Mouse (Mus musculus) hindbrain, embryonic 10.5 days (tissue): ENCODE data around the gene Moap1. TPM values are rescaled to one million over a fixed set of nuclear protein-coding genes. Genes with fewer than 3 reads are reported as not detected.

Source experiments
- DNase-seq: peaks from one replicate; pipeline ENCODE4 v3.0.0-alpha.2; 2017; ENCODE audit warnings: low spot score
- H3K27ac ChIP-seq: fragments of 300-500 bp; sonication (generic); 2 replicates; pipeline ENCODE4 v1.5.1; 2016; ENCODE audit warnings: mild to moderate bottlenecking, moderate library complexity
- H3K27me3 ChIP-seq: fragments of 300-500 bp; sonication (generic); 2 replicates; pipeline ENCODE4 v1.6.1; 2016; ENCODE audit warnings: mild to moderate bottlenecking; ENCODE audit not compliant: poor library complexity, insufficient read depth, severe bottlenecking
- H3K36me3 ChIP-seq: fragments of 300-500 bp; sonication (generic); 2 replicates; pipeline ENCODE4 v1.6.1; 2016; ENCODE audit warnings: mild to moderate bottlenecking, moderate library complexity
- H3K4me1 ChIP-seq: fragments of 300-500 bp; sonication (generic); replicated peaks from 2 replicates; pipeline ENCODE4 v1.6.1; 2016; ENCODE audit warnings: mild to moderate bottlenecking
- H3K4me3 ChIP-seq: fragments of 300-500 bp; sonication (generic); 2 replicates; pipeline ENCODE4 v1.5.1; 2016; ENCODE audit warnings: mild to moderate bottlenecking, moderate library complexity
- H3K9me3 ChIP-seq: fragments of 300-500 bp; sonication (generic); 2 replicates; pipeline ENCODE4 v1.6.1; 2016; ENCODE audit warnings: mild to moderate bottlenecking, moderate library complexity
- WGBS: fragments of 180-500 bp; shearing (Covaris S2); methylation state at CpG from one replicate; pipeline ENCODE4 v1.1.7; 2016; 5-methylcytosine and 5-hydroxymethylcytosine counted together
- polyA plus RNA-seq: library from polyadenylated mRNA; unstranded; fragments of >200 nt; fragmentation: Nextera tagmentation; extraction: Ambion mirVana; gene quantifications from 2 replicates; pipeline ENCODE4 v1.2.1, GENCODE M21; 2016

Moap1 gene
- polyA plus RNA-seq, 1 experiment from 2014 or later: 34.4 TPM

DNA sequence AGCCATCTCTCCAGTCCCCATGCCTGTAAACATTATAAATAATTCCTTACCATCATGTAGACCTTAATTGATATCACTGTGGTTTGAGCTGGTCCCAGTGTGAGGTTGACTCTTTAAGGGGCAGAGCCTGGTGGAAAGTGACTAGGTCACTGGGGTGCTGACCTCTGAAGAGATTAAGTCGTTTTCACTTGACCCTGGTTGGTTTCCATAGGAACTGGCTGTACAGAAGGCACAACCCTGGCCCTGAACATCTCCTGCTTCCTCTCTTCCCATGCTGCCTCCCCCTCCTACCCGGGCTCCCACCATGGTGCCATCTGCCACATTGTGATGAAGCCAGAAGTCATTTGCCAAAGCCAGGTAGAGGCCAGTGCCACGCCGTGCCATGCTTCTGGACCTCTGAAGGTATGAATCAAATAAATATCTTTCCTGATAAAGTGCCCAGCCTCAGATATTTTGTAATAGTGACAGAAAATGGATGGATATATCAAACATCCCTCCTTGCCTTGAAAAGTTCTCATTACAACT lies 32.5 kb downstream of the Moap1 start:
- DNase-seq: peak; percentile 3
- Histone ChIP-seq H3K4me3 (no peak overlapping the region), H3K4me1 (peaks cover 24% of the 10 kb centered on the region), H3K36me3 (no peaks in the 10 kb centered on the region), H3K9me3 (no peaks in the 10 kb centered on the region), H3K27ac (no peak overlapping the region), H3K27me3 (peaks cover 18% of the 10 kb centered on the region; the same call in 1 of the 2 replicates)
- WGBS: 58% methylated on average over 4 of the region's 4 CpGs

DNA sequence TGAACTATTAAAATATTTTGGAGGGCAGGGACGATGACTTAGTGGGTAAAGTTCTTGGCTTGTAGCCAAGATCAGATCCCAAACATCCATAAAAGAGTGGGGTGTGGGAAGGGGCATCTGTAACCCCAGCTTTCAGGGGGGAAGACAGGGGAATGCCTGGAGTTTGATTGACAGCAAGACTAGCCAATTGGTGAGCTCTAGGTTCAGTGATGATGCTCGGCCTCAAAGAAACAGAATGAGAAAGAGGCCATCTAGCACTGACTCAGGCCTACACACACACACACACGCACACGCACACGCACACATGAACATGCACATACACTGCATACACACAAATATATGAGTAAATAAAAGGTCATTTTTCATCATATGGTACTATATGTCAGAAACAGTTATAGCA lies 33.6 kb downstream of the Moap1 start:
- H3K27me3 ChIP-seq: peaks cover 18% of the 10 kb centered on the region; the same call in 1 of the 2 replicates
- H3K27ac ChIP-seq: no peak overlapping the region
- H3K9me3 ChIP-seq: no peaks in the 10 kb centered on the region
- 94% methylated on average over 5 of the region's 5 CpGs for WGBS
- DNase-seq: peak; percentile 1
- peaks cover 34% of the 10 kb centered on the region for H3K4me1 ChIP-seq
- H3K36me3 ChIP-seq: no peaks in the 10 kb centered on the region
- H3K4me3 ChIP-seq: no peak overlapping the region

DNA sequence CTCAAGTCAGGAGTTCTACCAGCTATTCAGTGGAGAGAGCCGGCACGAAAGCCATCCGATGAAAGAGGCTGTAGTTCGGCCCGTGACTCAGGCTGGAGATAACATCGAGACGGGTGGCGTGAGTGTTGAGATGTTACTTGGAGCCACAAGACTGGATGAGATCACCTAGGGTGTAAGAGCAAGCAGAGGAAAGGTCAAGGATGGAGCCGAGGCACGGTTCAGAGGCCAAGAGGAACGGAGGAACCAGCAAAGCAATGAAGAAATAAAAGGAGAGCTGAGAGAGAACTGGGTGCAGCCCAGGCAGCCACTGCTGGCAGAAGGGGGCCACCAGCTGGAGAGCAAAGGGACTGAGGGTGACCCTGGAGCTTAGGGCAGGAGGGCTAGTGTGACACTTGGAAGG lies 35.2 kb downstream of the Moap1 start:
- 77% methylated on average over 11 of the region's 11 CpGs for WGBS
- Histone ChIP-seq H3K9me3 (no peaks in the 10 kb centered on the region), H3K4me1 (peaks cover 48% of the 10 kb centered on the region), H3K27me3 (peaks cover 22% of the 10 kb centered on the region; the same call in 1 of the 2 replicates), H3K36me3 (no peaks in the 10 kb centered on the region), H3K27ac (no peak overlapping the region), H3K4me3 (no peak overlapping the region)
- no peak for DNase-seq

DNA sequence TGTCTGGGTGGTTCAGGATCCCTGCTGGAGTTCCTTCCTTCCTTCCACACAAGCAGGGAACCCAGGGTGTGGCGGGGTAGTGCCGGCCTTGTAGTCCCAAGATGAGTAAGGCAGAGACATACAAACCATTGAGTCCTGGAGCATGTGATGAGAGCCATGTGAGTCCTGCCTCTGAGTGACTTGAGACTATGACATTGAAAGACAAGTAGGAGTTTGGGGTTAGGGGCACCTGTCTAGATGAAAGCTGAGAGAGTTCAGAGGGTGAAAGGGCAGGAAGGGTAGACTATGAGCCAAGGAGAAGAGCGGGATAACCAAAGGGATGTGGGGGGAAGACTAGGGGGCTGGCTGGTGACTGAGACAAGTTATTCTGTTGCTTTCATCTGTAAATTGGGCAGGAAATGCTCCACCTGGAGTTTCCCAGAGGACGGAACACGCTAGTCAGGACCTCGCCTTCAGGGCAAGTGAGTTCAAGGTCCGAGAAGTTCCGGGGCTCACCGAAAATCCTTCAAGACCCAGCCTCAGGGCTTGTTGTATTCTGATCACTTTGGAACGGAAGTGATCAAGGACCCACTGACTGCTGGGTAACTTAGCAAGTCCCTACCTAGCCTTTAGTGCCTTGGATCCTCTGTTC lies 36.5 kb downstream of the Moap1 start:
- H3K4me1 ChIP-seq: peaks cover 61% of the 10 kb centered on the region
- 86% methylated on average over 10 of the region's 10 CpGs for WGBS
- no peak for DNase-seq
- H3K9me3 ChIP-seq: no peaks in the 10 kb centered on the region
- no peak overlapping the region for H3K4me3 ChIP-seq
- H3K27ac ChIP-seq: no peak overlapping the region
- peaks cover 22% of the 10 kb centered on the region; the same call in 1 of the 2 replicates for H3K27me3 ChIP-seq
- no peaks in the 10 kb centered on the region for H3K36me3 ChIP-seq

DNA sequence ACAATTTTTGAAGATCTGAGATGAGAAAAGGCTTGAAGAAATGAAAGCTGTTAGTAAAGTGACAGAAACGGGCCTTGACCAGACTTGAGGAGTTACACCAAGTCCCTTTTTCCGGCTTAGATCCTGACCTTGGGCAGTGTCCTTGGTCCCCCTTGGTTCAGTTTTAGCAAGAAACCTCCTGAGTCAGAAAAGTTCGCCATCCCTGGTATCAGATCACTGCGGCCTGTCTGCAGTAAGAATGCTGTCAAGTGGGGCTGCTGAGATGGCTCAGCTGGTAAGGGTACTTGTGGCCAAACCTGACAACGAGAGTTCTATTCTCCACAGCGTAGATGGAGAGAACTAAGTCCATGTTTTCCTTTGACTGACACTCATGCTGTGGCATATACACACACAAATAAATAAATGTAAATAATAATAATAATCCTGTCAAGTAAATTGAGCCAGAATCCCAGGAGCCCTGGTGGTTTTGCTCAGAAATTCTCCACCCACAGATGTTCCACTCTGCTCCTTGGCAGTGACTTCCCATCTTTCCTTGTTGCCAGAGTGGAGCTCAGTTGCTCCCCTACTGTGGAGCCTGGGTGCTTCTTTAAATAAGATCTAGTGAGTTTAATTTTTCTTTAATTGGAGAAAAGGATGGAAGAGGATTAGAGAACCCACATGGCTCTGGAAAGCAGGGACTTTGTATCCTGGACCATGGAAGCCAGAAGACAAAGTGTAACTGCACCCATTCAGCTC lies 37.4 kb downstream of the Moap1 start:
- peaks cover 63% of the 10 kb centered on the region for H3K4me1 ChIP-seq
- H3K36me3 ChIP-seq: 0 out of 2 replicates have a peak, but pooled peaks cover under 1% of the 10 kb centered on the region
- no peak for DNase-seq
- no peaks in the 10 kb centered on the region for H3K9me3 ChIP-seq
- no peak overlapping the region for H3K27ac ChIP-seq
- peak overlapping the region; percentile 84 for H3K4me3 ChIP-seq
- H3K27me3 ChIP-seq: peaks cover 22% of the 10 kb centered on the region; the same call in 1 of the 2 replicates
- 79% methylated on average over 6 of the region's 6 CpGs for whole genome bisulfite sequencing

DNA sequence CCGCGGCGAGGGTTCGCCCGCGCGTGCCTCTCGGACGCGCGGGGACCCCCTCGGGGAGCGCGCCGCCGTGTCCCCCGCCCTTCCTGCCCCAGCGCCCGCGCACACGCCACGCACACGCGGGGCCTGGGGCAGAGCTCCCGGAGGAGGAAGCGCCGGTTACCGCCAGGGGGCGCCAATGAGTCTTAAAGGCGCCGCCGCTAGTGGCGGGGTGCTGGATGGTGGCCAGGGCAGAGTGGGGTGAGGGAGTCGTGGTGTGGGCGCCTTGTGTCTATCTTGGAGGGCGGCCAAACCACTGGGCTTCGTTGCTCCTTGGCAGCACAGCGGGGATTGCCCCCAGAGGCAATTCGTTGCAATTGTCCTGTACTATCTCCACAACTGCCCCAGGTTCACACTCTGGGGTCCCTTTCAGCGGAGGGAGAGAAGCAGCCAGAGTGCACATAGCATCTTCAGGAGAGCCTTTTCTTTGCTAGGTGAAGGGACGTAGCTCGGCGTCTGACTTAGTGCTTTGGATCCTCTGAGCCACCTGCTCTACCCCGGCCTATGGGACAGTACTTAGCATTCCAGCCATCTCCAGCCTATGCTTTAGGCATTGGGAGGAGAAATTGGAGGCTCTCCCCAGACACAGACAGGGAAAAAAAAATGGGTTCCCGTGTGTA lies 38.1 kb downstream of the Moap1 start:
- Histone ChIP-seq H3K9me3 (no peaks in the 10 kb centered on the region), H3K36me3 (0 out of 2 replicates have a peak, but pooled peaks cover 4% of the 10 kb centered on the region), H3K4me1 (peaks cover 63% of the 10 kb centered on the region), H3K4me3 (peak overlapping the region; percentile 84), H3K27ac (peak overlapping the region; percentile 93), H3K27me3 (peaks cover 22% of the 10 kb centered on the region; the same call in 1 of the 2 replicates)
- peak; percentile 82 for DNase-seq
- WGBS: 3% methylated on average over 45 of the region's 45 CpGs

DNA sequence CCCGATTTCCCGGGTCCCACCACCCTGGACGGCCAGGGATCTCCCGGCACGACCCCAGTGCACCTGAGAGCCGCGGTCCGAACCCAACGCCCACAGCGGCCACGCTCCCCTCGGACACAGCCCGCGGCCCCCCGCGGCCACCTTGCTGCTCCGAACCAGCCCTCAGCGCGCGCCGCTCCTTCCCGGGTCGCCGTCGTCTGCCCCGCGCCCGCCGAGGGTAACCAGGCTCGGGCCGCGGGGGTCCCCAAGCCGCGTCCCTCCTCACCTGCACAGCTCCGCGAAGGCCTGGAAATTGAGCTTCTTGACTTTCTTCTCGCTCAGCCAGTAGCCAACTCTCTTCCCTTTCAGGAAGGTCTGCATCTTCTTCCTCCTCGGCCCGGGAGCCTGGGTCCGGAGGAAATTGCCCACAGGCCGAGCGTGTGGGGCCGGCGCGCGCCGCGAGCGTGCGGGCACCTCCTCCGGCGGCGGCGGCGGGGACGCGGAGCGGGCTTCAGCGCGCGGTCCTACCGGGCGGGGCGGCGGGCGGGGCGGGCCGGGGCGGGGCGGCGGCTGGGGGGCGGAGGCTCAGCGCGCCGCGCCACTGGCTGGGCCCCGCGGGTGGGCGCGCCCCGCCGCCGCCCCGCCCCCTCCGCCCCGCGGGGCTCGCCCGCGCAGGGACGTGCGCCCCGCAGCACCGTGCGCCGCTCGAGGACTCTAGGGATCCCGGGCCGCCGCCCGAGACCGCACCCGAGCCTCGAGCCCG lies 38.8 kb downstream of the Moap1 start, which contains the start of gene Itpk1:
Itpk1 (minus strand) TSS at position 474 of the 742 bp plus-strand sequence.
- Histone ChIP-seq H3K36me3 (0 out of 2 replicates have a peak, but pooled peaks cover 4% of the 10 kb centered on the region), H3K9me3 (no peaks in the 10 kb centered on the region), H3K4me1 (peaks cover 68% of the 10 kb centered on the region), H3K27ac (peak within 1 kb of the TSS; percentile 93), H3K27me3 (peaks cover 22% of the 10 kb centered on the region; the same call in 1 of the 2 replicates), H3K4me3 (peak within 1 kb of the TSS; percentile 84)
- DNase-seq: peak; percentile 64
- WGBS: 1% methylated on average over 100 of the region's 105 CpGs

DNA sequence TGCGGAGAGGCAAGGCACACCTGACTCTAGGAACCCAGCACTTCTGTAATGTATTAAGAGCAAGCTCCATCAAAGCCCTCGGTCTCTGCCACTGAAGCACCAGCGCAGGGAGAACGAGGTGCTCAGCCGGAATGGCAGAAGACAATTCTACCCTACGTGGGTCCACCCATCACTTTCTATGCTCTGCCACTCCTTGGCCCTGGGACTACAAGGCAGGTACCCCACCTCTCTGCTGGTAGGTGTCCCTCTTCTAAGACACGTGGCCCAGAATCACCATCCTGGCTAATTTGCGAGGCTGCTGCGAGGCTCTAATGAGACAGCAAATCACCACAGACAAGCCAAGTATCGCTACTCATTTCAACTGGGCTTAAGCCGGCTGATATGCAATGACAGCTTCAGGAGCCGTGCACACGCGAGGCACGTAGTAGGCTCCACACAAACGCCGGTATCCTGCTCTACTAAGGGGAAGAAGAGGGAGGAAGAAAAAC lies 39.5 kb downstream of the Moap1 start:
- Histone ChIP-seq H3K4me3 (peak overlapping the region; percentile 84), H3K9me3 (no peaks in the 10 kb centered on the region), H3K27ac (peak overlapping the region; percentile 93), H3K36me3 (0 out of 2 replicates have a peak, but pooled peaks cover 4% of the 10 kb centered on the region), H3K4me1 (peaks cover 75% of the 10 kb centered on the region), H3K27me3 (peaks cover 22% of the 10 kb centered on the region; the same call in 1 of the 2 replicates)
- 6% methylated on average over 17 of the region's 17 CpGs for WGBS
- peak; percentile 27 for DNase-seq

DNA sequence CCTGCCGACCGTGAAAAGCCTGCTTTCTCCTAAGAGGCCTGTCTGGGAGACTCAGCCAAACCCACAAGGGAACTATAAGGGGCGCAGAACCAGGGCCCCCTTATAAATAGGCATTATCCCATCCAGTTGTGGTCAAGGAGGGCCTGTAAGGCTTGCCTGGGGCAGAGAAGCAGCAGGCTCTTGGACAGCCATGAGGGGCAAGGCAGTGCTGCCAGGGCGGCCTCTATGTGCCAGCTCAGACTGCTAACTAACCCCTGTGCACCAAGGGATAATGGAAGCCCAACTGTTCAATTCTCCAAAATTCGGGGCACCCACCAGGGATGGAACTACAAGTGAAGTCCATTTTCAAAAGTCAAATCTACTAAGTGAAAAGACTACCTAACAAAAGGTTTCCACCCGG lies 40.0 kb downstream of the Moap1 start:
- DNase-seq: no peak
- Histone ChIP-seq H3K27me3 (peaks cover 22% of the 10 kb centered on the region; the same call in 1 of the 2 replicates), H3K4me1 (peaks cover 80% of the 10 kb centered on the region), H3K36me3 (0 out of 2 replicates have a peak, but pooled peaks cover 4% of the 10 kb centered on the region), H3K9me3 (no peaks in the 10 kb centered on the region), H3K4me3 (peak overlapping the region; percentile 84), H3K27ac (peak overlapping the region; percentile 93)
- 39% methylated on average over 6 of the region's 6 CpGs for WGBS

DNA sequence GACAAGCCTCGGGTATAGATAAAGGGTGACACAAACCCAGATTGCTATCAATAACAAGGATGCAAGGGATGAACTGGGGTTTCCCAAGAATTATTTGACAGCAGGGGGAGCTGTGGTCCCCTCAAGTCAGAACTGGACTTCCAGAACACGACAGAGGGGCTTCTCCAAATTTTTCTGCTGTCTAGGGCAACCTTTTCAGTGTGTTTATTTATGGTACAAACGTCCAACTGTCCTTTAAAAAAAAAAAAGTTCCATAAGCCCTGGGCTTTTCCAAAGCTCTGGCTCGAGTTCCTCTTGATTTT lies 40.4 kb downstream of the Moap1 start:
- Histone ChIP-seq H3K27me3 (peaks cover 22% of the 10 kb centered on the region; the same call in 1 of the 2 replicates), H3K4me3 (peak overlapping the region; percentile 84), H3K36me3 (0 out of 2 replicates have a peak, but pooled peaks cover 4% of the 10 kb centered on the region), H3K9me3 (no peaks in the 10 kb centered on the region), H3K27ac (peak overlapping the region; percentile 93), H3K4me1 (peaks cover 80% of the 10 kb centered on the region)
- 6% methylated on average over 4 of the region's 4 CpGs for WGBS
- no peak for DNase-seq

DNA sequence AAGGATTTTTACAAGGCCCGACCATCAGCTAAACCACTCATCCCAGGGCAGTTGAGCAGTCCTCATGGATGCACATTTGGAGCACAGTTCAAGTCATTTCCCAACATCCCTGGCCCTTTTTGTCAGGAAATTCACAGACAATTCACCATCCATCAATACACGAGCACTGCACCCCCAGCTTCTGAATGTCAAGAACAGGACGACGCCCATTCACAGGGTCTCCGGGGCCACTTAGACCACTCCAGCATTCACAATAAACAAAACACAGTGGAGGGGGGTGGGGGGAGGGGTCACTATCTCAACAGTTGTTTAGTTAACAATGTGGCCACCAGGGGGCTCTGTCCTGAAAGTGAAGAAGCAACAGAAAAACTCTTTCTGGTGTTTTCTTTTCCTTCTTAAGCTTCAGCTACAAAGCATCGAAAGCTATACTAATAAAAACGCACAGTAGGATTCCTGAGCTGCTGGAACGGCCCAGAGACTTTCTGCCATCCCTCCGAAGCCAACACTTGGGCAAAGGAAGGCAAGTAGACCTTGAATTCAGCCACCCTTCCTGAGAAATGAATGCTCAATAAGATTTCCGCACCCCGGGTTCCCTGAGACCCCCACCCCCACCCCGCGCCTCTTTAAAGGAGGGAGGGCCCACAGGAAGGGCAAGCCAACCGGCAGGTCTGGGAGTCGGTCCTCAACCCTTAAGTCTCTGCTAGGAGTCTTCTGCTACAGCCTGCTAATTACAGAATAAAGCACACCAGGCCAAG lies 40.9 kb downstream of the Moap1 start:
- 0 out of 2 replicates have a peak, but pooled peaks cover 4% of the 10 kb centered on the region for H3K36me3 ChIP-seq
- H3K27me3 ChIP-seq: peaks cover 16% of the 10 kb centered on the region; the same call in 1 of the 2 replicates
- H3K4me3 ChIP-seq: peak overlapping the region; percentile 84
- DNase-seq: peak; percentile 82
- no peaks in the 10 kb centered on the region for H3K9me3 ChIP-seq
- 5% methylated on average over 15 of the region's 15 CpGs for WGBS
- H3K27ac ChIP-seq: peak overlapping the region; percentile 93
- H3K4me1 ChIP-seq: peaks cover 81% of the 10 kb centered on the region
